Mouse (Mus musculus) kidney, embryonic 14.5 days (tissue): ENCODE measurements around the gene Mrpl44. TPM values are rescaled to one million over a fixed set of nuclear protein-coding genes. Genes with fewer than 3 reads are reported as not detected.

Experiments used
- ATAC-seq: fragments of 200-750 bp; cut with Nextera tagmentation; 2 replicates; pipeline ENCODE4 v1.8.0; 2017; ENCODE audit warnings: moderate number of reproducible peaks, mild to moderate bottlenecking, moderate TSS enrichment, moderate library complexity; ENCODE audit not compliant: low FRiP score, low TSS enrichment
- H3K27ac ChIP-seq: fragments of 300-500 bp; sonication (generic); 2 replicates; pipeline ENCODE4 v1.5.1; 2014; ENCODE audit warnings: low read depth, mild to moderate bottlenecking, low read length, moderate library complexity, mixed read lengths
- H3K27me3 ChIP-seq: fragments of 300-500 bp; sonication (generic); 2 replicates; pipeline ENCODE4 v1.6.1; 2014; ENCODE audit warnings: mild to moderate bottlenecking, low read length; ENCODE audit not compliant: control insufficient read depth, insufficient read depth
- H3K36me3 ChIP-seq: fragments of 300-500 bp; sonication (generic); 2 replicates; pipeline ENCODE4 v1.6.1; 2014; ENCODE audit warnings: low read length, mixed read lengths; ENCODE audit not compliant: control insufficient read depth, insufficient read depth
- H3K4me1 ChIP-seq: fragments of 300-500 bp; sonication (generic); 2 replicates; pipeline ENCODE4 v1.6.1; 2014; ENCODE audit warnings: low read length, mixed read lengths; ENCODE audit not compliant: control insufficient read depth, insufficient read depth
- H3K4me2 ChIP-seq: fragments of 300-500 bp; sonication (generic); replicated peaks from 2 replicates; pipeline ENCODE4 v1.6.1; 2014; ENCODE audit warnings: low read depth, mild to moderate bottlenecking, low read length
- H3K4me3 ChIP-seq: fragments of 300-500 bp; sonication (generic); 2 replicates; pipeline ENCODE4 v1.5.1; 2014; ENCODE audit warnings: mild to moderate bottlenecking, low read length
- H3K9ac ChIP-seq: fragments of 300-500 bp; sonication (generic); 2 replicates; pipeline ENCODE4 v1.6.1; 2014; ENCODE audit warnings: low read depth, mild to moderate bottlenecking, low read length, moderate library complexity
- H3K9me3 ChIP-seq: fragments of 300-500 bp; sonication (generic); 2 replicates; pipeline ENCODE4 v1.6.1; 2016; ENCODE audit warnings: low read length; ENCODE audit not compliant: control insufficient read depth
- WGBS: fragments of 180-500 bp; shearing (Covaris S2); extraction: QIAGEN DNeasy Blood & Tissue Kit; methylation state at CpG from one replicate; pipeline ENCODE4 v1.1.7; 2014; 5-methylcytosine and 5-hydroxymethylcytosine counted together
- polyA plus RNA-seq: library from polyadenylated mRNA; unstranded; fragments of >200 nt; fragmentation: Nextera tagmentation; extraction: Ambion mirVana; gene quantifications from 2 replicates; pipeline ENCODE4 v1.2.1, GENCODE M21; 2014

Mrpl44 gene
- polyA plus RNA-seq = 48.6 and 57.3 TPM in 2 replicates

DNA sequence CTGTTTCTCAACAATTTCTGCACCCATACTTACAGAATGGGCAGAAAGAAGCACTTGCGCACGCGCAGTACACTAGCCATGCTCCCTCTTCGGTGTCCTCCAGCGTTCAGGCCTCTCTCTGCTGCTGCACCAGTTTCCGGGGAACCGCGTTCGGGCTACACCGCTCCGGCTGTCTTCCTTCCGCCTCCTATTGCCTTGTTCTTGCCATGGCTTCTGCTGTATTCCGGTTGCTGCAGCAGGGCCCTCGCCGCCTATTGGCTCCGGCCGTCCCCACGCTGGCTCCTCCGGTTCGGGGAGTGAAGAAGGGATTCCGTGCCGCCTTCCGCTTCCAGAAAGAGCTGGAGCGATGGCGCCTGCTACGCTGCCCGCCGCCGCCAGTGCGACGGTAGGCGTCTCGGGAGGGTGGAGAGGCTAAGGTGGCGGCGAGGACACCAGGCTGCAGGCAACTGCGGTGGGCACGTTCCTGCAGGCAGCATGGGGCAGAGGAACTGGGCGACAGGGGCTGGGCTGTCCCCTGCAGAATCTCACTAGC lies at the start of gene Mrpl44, which contains the start of gene Wdfy1:
Gene Mrpl44 (plus strand): TSS at position 92 of the 532 bp plus-strand sequence.
Gene Wdfy1 (minus strand): TSS at position 217 of the 532 bp plus-strand sequence.
- no peaks in the 10 kb centered on the region for H3K27me3 ChIP-seq
- H3K9ac ChIP-seq = peak within 1 kb of the TSS; percentile 86
- WGBS = under 1% methylated on average over 38 of the region's 38 CpGs
- peak within 1 kb of the TSS; percentile 56 for H3K4me2 ChIP-seq
- H3K9me3 ChIP-seq = no peaks in the 10 kb centered on the region
- 0 out of 2 replicates have a peak, but pooled peaks cover 2% of the 10 kb centered on the region for H3K4me1 ChIP-seq
- peak; percentile 100 for ATAC-seq
- H3K36me3 ChIP-seq = peaks cover 33% of the 10 kb centered on the region
- H3K4me3 ChIP-seq = peak within 1 kb of the TSS; percentile 93
- H3K27ac ChIP-seq = peak within 1 kb of the TSS; percentile 71

DNA sequence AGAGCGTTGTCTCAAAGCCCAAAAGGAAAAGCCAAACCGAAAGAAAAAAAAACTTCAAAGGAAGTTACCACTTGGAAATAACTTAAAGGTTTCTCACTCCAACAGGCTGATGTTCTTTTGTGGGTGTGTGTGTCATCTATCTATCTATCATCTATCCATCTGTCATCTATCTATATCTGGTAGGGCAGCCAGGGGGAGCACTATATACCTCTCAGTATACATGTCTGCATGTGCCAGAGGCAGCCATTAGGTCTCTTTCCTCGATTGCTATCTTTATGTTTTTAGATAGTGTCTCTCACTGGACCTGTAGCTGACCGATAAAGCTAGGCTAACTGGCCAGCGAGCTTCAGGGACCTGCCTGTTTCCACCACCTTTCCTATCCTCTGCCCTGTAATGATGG lies 41.0 kb upstream of the Mrpl44 start:
- no peak overlapping the region for H3K4me3 ChIP-seq
- H3K4me1 ChIP-seq = no peaks in the 10 kb centered on the region
- H3K36me3 ChIP-seq = 0 out of 2 replicates have a peak, but pooled peaks cover 2% of the 10 kb centered on the region
- H3K27me3 ChIP-seq = no peaks in the 10 kb centered on the region
- 87% methylated on average over 5 of the region's 5 CpGs for WGBS
- no peak overlapping the region for H3K9ac ChIP-seq
- no peak for ATAC-seq
- no peak overlapping the region for H3K27ac ChIP-seq
- no peaks in the 10 kb centered on the region for H3K9me3 ChIP-seq
- no peak overlapping the region for H3K4me2 ChIP-seq

DNA sequence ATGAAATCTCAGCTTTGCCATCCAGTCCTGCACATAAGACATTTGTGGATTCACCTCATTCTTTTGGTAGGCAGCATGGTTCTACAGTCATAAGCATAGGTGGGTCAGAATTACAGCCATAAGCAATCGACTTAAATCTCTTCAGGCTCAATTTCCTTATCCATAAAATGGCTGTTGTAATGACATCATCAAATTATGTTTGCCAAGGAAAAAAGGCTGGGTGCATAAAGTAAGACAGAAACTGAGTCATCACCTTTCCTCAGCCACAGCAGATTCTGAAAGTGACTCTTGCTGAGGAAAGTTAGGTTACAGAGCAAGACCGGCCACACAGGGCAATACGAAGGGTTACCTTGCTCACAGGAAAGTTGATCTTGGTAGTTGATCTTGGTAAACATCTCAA lies 39.4 kb upstream of the Mrpl44 start:
- 85% methylated on average over 3 of the region's 3 CpGs for WGBS
- Histone ChIP-seq H3K36me3 (0 out of 2 replicates have a peak, but pooled peaks cover 2% of the 10 kb centered on the region), H3K27me3 (no peaks in the 10 kb centered on the region), H3K4me2 (no peak overlapping the region), H3K9me3 (no peaks in the 10 kb centered on the region), H3K27ac (no peak overlapping the region), H3K4me3 (no peak overlapping the region), H3K9ac (no peak overlapping the region), H3K4me1 (no peaks in the 10 kb centered on the region)
- ATAC-seq = no peak

DNA sequence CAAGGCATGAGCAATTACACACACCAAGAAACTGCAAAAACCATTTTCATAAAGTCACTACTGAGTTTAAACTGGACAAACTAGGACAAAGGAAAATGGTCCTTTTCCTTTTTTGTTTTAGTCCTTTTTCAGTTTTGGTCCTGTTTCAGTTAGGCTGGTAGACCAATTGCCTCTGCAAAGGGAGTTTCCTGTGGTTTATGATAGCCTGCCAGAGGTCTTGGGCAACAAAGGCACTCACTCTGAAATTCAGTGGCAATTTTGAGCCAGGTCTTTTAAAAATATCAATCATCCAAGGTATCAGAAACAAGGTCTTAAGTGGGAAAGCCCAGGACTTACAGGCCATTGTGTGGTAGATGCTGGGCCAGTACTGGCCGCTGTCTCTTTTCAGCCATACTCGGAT lies 36.1 kb upstream of the Mrpl44 start:
- H3K27ac ChIP-seq = no peak overlapping the region
- no peak overlapping the region for H3K9ac ChIP-seq
- 0 out of 2 replicates have a peak, but pooled peaks cover 2% of the 10 kb centered on the region for H3K36me3 ChIP-seq
- H3K4me2 ChIP-seq = no peak overlapping the region
- H3K27me3 ChIP-seq = no peaks in the 10 kb centered on the region
- ATAC-seq = no peak
- H3K9me3 ChIP-seq = no peaks in the 10 kb centered on the region
- H3K4me1 ChIP-seq = no peaks in the 10 kb centered on the region
- 88% methylated on average over 2 of the region's 2 CpGs for WGBS
- no peak overlapping the region for H3K4me3 ChIP-seq

DNA sequence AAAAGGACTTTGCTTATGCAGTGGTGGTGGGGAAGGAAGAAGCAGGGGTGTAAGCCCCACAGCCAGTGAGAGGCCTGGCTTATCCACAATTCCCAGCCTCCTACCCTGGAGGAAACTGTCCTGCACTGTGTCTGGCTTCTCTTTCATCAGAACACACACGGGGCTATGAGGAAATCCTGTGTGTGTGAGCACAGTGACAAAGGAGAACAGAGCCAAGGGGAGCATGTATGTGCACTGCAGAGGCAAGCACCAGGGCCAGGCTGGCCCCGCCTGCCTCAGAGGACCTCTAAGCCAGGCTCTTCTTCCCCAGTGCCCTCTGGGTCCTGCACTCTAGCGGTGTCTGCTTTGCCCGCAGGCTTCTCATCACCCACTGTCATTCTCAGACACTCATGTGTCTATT lies 34.8 kb upstream of the Mrpl44 start:
- WGBS = 89% methylated on average over 4 of the region's 4 CpGs

DNA sequence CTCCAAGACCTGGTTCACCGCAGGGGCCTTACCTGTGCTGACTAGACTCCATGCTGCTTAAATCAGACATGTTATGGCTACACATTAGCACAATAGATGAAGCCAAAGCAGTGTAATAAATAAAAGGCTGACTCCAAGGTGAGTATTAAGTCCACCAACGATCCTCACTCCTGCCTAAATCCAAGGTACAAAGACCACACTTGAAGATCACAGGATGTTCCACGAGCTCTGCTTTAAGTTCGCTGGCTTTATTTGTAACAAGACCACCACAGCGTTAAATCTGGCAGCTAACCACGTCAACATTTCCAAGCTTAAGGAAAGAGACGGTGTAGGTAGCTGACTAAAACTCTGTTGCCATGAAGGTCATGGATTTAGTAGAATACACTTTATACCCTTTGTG lies 32.9 kb upstream of the Mrpl44 start:
- Histone ChIP-seq H3K36me3 (0 out of 2 replicates have a peak, but pooled peaks cover 2% of the 10 kb centered on the region), H3K4me2 (no peak overlapping the region), H3K27me3 (no peaks in the 10 kb centered on the region), H3K4me1 (no peaks in the 10 kb centered on the region), H3K4me3 (no peak overlapping the region), H3K9ac (no peak overlapping the region), H3K27ac (no peak overlapping the region), H3K9me3 (no peaks in the 10 kb centered on the region)
- WGBS = 85% methylated on average over 7 of the region's 7 CpGs
- ATAC-seq = no peak

More for the DNA sequence above, 34.8 kb upstream of the Mrpl44 start:
- H3K9ac ChIP-seq = no peak overlapping the region
- no peak overlapping the region for H3K27ac ChIP-seq
- H3K27me3 ChIP-seq = no peaks in the 10 kb centered on the region
- H3K4me3 ChIP-seq = no peak overlapping the region
- no peaks in the 10 kb centered on the region for H3K9me3 ChIP-seq
- 0 out of 2 replicates have a peak, but pooled peaks cover 2% of the 10 kb centered on the region for H3K36me3 ChIP-seq
- H3K4me2 ChIP-seq = no peak overlapping the region
- no peaks in the 10 kb centered on the region for H3K4me1 ChIP-seq
- ATAC-seq = no peak

DNA sequence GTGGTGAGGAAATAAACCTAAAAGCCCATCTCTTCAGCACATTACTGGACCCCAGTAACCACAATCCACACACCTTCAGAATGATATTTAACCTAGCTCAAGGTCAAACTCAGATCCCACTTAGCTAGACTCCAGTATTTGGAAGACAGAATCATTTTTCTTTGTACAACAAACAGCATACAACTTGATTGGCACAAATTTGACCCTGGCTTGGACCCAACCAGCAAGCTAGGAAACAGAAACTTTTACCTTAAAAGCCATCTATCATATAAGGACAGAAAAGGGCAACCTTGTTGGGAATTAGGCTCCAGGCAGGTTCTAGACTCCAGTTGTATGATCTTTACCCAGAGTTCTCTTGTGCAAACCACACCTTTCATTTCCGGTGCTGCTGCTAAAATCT lies 32.4 kb upstream of the Mrpl44 start:
- no peak overlapping the region for H3K27ac ChIP-seq
- ATAC-seq = no peak
- H3K9me3 ChIP-seq = no peaks in the 10 kb centered on the region
- H3K4me1 ChIP-seq = no peaks in the 10 kb centered on the region
- H3K36me3 ChIP-seq = 0 out of 2 replicates have a peak, but pooled peaks cover 2% of the 10 kb centered on the region
- H3K27me3 ChIP-seq = no peaks in the 10 kb centered on the region
- 95% methylated on average over 1 of the region's 1 CpGs for WGBS
- H3K9ac ChIP-seq = no peak overlapping the region
- no peak overlapping the region for H3K4me3 ChIP-seq
- H3K4me2 ChIP-seq = no peak overlapping the region

DNA sequence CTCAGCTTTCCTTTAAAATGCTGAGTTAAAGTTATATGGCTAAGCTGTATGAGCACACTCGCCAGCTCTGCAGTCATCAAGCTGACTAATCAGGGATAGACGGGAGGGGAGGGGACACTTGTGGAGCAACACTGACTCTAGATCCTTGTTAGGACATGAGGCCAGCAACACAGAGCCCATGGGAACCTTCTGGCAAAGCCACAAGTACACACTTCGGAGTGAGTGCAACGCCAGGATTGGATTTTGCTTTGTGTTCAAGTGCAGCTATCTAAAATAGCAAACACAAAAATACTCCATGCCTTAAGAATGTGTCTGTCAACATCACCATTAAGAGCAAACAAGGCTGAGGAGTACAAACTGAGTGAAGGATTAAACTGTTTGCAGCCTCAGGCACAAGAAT lies 29.8 kb upstream of the Mrpl44 start:
- H3K27ac ChIP-seq = no peak overlapping the region
- no peak overlapping the region for H3K4me2 ChIP-seq
- WGBS = 96% methylated on average over 4 of the region's 4 CpGs
- no peaks in the 10 kb centered on the region for H3K4me1 ChIP-seq
- no peak overlapping the region for H3K9ac ChIP-seq
- ATAC-seq = no peak
- H3K9me3 ChIP-seq = no peaks in the 10 kb centered on the region
- H3K36me3 ChIP-seq = no peaks in the 10 kb centered on the region
- no peaks in the 10 kb centered on the region for H3K27me3 ChIP-seq
- H3K4me3 ChIP-seq = no peak overlapping the region

DNA sequence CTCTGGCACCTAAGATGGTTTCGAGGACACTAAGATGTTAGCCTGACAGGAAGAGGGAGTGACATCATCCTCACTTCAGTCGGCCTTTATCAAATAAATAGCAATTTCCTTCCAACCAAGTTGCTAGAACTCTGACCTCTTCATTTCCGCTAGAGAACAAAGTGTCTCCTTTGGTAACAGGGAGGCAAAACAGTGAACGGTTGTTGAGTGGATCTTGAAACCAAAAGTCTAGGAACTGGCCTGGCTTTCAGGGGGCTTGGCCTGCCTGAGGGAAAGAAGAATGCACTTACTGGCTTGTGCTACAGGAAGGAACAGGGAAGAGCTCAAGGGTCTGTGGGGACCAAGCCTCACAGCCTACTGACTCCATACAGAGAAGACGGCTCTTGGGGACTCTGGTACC lies 24.6 kb upstream of the Mrpl44 start:
- WGBS = 85% methylated on average over 5 of the region's 5 CpGs
- H3K4me2 ChIP-seq = no peak overlapping the region
- no peaks in the 10 kb centered on the region for H3K9me3 ChIP-seq
- H3K27me3 ChIP-seq = no peaks in the 10 kb centered on the region
- H3K4me1 ChIP-seq = no peaks in the 10 kb centered on the region
- H3K36me3 ChIP-seq = no peaks in the 10 kb centered on the region
- H3K4me3 ChIP-seq = no peak overlapping the region
- H3K27ac ChIP-seq = no peak overlapping the region; the same call in 1 of the 2 replicates
- peak; percentile 28; the same call in 1 of the 2 replicates for ATAC-seq
- H3K9ac ChIP-seq = no peak overlapping the region
